Mouse (Mus musculus) erythroblast, embryonic 14.5 days (primary cell): ENCODE data around the gene Lamtor2.

Experiments used
- GATA1 ChIP-seq: IDR thresholded peaks from 2 replicates; pipeline ENCODE4 v1.6.1; 2012; ENCODE audit warnings: low read length, inconsistent platforms, mixed read lengths
- TAL1 ChIP-seq: IDR thresholded peaks from 3 replicates; pipeline ENCODE4 v1.6.1; 2012; ENCODE audit warnings: low read length, inconsistent platforms, mixed read lengths

GRCm38 (mm10) chr3:88503881-88504746 is 48.8 kb downstream of the Lamtor2 start:
- no peak for TF ChIP-seq TAL1
- TF ChIP-seq GATA1 = no peak
